Mouse (Mus musculus) left cerebral cortex, postnatal 14 days (tissue): Measurements from ENCODE around the gene Usp24. TPM values are rescaled to one million over a fixed set of nuclear protein-coding genes. Genes with fewer than 3 reads are reported as not detected.

Experiments
- DNase-seq, 2 experiments: peaks; one replicate each; pipeline ENCODE4 v3.0.0; 2021 to 2022; ENCODE audit warnings: low spot score in 2 of 2, mixed read lengths in 1 of 2
- intact Hi-C: fragments of 180-260 bp; cut with DNase I; formaldehyde crosslinking; loops from one replicate; pipeline ENCODE4 v1.15.1; 2025
- total RNA-seq, 2 experiments: library from RNA; stranded (reverse); gene quantifications; 2 replicates each; pipeline ENCODE4 v1.2.3; 2021

Gene Usp24
- total RNA-seq, 2 experiments from 2014 or later, result 39.6 to 40.5 TPM

DNA sequence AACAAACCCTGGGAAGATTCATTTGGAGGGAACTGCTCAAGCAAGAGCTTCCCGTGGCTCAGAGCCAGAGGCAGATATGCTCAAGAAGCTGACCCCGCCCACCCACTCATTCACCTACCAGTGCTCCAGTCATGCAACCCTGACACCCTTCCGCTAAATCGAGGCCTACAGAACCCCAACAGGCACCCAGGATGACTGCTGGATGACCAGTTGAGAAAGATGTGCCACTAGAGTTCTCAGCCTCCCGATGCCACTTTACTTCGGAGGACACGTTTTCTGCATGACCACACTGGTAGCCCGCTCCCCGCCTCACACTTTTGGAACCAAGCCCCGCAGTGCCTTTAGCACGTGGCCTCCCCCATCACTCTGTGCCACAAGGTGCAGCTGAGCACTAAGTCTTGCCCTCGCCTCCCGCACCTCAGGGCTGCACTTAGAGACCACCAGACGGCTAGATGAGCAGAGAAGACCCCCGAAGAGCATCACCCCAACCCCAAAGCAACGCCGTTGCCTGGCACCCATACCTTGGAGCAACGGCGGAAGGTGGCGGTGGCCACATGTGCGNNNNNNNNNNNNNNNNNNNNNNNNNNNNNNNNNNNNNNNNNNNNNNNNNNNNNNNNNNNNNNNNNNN, 147.3 kb downstream of the Usp24 start:
- DNase-seq, result no peak
- intact Hi-C loops, result no loop called here

- intact Hi-C loops, result no loop called here
- DNase-seq, result no peak
Observed at GRCm38 (mm10) chr4:106467420-106468110, 151.6 kb downstream of the Usp24 start.

DNA sequence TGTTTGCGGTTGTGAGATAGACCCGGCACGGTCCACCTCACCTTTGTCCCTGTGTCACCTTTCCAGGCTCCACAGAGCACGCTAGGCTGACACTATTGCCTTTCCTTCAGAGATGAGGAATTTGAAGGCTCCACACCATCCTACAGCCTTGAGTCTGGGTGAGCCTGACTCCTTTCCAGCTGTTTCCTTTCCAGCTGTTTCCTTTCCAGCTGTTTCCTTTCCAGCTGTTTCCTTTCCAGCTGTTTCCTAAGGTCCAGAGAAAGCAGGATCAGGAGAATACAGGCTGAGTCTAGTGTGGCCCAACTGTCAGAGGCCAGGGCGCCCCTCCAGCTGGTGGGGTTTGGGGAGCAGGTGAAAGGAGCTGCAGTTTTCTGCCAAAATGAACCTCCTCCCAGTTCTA, 154.9 kb downstream of the Usp24 start:
- intact Hi-C loops, result no loop called here
- no peak for DNase-seq

DNA sequence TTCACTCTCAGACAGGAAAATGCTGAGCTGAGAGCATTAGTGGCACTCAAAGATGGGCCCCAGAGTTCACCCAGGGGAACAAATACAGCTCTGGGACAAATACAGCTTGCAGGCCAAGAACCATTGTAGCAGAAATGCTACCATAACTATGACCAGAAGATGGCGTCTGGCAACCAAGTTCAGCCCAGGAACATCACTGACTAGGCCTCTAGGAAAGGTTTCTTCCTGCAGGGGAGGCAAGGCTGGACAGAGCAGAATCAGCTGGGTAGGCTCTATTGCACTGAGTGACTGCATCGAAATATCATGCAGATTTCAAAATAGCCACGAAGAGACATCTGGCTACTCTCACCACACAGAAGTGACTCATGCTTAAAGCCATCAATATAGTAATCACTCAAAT, 156.3 kb downstream of the Usp24 start:
- intact Hi-C loops, result no loop called here
- DNase-seq, result peak; percentile 83 to 90

DNA sequence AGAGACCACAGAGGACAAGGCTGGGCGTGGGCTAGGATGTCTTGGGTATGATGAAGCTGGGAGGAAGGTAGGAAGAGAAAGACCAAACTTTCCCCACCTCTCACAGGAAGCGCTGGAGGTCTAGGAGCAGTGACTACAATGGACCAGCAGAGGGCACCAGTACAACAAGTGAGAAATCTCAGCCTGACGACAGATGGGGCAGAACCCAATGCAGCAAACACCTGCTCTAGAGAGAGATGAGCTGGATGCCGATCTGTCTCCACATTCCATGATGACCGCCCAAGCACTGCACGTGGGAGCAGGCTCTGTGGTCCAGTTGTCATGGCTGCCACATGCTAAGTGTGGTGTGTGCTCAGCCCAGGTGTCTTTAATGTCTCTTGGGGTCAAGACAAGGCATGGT, 158.2 kb downstream of the Usp24 start:
- intact Hi-C loops, result loop anchor here (1.0 kb wide), 1 partner anchor 55 kb away; no protein-coding TSS in a partner anchor
- DNase-seq, result peak; percentile 77 to 80

- DNase-seq, result no peak
- intact Hi-C loops, result no loop called here
Observed at GRCm38 (mm10) chr4:106480545-106480944, 164.5 kb downstream of the Usp24 start.

- intact Hi-C loops, result no loop called here
- DNase-seq, result no peak
Observed at GRCm38 (mm10) chr4:106483215-106483727, 167.3 kb downstream of the Usp24 start.

DNA sequence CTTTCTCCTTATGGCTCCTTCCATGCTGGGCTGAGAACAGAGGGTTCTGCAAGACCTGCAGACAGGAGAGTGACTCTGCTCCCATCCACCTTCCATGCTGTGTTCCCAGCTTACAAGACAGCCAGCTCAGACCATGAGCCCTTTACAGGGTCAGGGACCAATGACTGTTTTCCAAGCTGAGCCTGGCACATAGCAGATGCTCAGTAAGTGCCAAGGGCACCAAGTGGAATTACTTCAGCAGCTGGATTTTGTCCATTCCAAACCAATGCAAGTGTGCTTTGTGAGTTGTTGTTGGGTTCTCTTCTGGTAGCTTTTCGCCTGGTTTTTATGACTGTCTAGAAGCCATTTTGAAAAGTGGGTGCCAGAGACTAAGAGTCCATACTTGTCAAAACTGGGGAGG, 167.8 kb downstream of the Usp24 start:
- DNase-seq, result no peak
- intact Hi-C loops, result no loop called here

GRCm38 (mm10) chr4:106490620-106491019, 174.6 kb downstream of the Usp24 start:
- DNase-seq, result no peak
- intact Hi-C loops, result no loop called here

Other genes with a start within 250 kb of the Usp24 start
- 1 to 10 TPM; 2.7 to 2.8 TPM for gene Pcsk9, start 148.1 kb downstream of the Usp24 start, total RNA-seq
- not detected for gene Bsnd, start 176.1 kb downstream of the Usp24 start, total RNA-seq
- gene Dhcr24, start 244.8 kb downstream of the Usp24 start, total RNA-seq, result 100 to 1,000 TPM; 112 to 119 TPM